Mouse (Mus musculus) embryo, embryonic 11 days (tissue): ENCODE data around the gene Msi2.

Experiments
- DNase-seq: peaks from one replicate; pipeline ENCODE4 v3.0.0-alpha.2; 2015

The Msi2 gene

DNA sequence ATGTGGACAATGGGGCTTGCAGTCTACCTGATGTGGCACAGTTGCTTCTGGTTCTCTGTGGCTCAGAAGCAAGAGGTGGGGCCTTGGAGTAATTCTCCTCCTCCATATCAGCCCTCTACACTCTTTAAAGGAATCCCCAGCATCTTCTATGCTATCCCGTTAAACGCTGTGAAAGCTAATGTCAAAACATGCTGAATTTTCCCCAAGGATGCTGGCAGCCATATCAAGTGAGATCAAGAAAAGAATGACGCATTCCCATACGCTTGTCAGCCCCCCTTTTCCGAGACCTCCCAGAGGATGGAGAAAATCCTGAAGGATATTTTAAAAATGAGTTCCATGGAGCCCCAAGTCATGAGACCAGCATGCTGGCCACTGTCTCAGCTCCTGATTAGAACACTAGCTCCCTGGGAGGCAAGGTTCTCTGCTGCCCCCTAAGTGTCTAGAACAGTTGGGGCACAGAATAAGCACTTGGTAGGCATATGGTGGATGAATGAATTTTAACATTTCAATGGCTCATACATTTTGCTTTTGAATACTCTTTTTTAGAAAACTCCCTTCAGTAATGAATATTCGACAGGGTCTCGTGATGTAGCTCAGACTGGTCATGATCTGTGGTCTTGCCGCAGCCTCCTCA lies 327.0 kb downstream of the Msi2 start:
- no peak for DNase-seq

DNA sequence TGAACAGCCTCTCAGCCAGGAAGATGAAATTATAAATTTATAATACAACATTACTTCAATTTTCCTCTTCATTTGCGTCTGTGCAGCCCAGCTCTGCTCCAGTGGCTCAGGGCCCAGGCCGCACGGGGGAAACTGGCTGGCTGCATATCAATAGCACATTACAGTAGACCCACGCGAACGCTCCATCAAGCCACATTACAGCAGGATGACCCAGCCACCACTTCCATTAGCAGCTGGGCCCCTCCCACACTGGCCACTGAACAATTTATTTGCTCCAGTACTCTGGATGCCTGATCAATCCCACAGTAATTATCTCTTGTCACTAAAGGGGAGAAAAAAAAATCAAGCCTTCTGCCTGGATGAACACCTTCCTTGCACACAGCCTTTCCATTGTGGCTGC lies 328.8 kb downstream of the Msi2 start:
- DNase-seq = no peak

DNA sequence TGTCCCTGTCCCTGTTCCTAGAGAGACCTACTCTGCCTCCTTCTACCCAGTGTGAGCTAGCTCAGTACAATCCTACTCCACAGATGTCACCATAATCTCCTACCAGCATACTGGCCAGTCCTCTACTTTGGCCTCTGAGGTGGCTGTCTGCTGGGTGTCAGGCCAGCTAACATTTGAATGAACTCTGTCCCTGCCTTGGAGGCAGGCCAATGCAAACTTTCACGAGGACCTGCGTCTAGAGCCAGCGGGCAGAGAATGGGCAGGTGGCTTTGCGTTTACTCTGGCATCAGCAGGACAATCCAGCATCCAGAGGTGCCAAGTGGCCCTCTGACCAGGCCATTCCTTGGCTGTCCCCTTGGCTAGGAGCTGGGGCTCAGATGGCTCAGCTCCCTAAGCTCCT lies 331.4 kb downstream of the Msi2 start:
- DNase-seq = no peak

DNA sequence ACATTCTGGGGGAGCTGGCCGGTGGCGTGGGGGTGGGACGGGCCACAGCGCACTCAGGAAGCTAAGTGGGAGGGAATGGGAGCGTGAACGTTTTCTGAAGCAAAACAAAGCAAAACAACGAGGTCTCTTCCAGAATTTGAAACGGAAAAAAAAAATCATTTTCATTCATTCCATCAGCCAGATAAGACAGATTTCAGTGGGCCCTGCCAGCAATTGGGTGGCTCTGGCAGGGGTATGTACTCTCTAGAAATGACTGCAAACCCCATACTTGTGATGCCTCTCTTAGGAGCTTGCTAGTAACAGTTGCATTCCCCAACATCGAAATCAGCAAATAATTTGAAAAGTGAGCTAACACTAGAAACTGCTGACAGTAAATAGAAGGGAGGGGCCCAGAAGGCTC lies 335.9 kb downstream of the Msi2 start:
- no peak for DNase-seq

DNA sequence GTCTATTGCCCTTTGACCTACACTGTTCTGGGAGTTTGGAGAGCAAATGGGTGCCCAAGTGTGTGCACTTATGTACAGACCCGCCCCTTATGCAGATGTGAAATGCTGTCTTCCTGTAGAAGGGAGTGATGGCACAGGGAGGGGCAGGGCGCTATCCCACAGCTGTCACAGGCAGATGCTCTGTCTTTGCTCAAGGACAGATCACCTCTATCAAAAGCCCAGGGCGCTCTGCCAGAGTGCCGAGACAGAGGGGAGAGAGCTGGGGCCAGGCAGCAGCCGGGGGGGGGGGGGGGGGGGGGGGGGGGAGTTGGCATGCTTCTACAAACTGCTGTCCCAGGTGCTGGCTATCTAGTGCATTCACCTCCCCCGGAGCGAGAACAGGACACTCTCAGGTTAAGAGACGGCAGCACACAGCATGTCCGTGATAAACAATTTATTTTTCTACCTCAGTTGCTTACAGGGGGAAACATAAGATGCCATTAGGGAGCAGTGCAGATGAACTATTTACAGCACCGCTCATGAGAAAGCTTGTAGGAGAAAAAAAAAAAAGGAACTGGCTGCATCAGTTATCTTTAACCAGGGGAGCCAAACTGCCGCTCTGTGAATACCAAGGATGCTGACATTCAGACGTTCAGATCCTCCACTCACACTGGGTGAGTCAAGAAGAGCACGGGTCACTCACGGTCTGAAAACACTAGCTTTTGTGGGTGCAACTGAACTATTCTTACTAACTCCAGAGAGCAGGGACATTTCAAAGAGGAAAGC lies 337.0 kb downstream of the Msi2 start:
- DNase-seq = no peak

DNA sequence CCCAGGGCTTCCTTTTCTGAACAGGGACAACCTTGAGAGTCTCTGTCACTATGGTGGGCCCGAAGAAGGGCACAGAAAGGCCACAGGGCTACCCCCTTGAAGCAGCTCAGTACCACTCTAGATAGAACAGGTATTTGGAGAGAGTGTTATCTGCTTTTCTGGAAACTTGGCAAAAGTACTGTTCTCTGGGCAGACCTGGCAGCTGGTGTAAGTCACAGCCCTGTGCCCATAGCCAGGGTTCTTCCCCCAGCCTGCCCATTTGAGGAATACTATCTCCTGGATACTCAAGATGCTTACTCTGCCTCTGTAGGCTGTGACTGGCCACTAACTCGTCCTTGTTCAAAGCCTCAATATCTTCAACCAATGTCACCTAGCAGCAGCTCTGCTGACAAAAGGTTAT lies 338.7 kb downstream of the Msi2 start:
- DNase-seq = no peak

DNA sequence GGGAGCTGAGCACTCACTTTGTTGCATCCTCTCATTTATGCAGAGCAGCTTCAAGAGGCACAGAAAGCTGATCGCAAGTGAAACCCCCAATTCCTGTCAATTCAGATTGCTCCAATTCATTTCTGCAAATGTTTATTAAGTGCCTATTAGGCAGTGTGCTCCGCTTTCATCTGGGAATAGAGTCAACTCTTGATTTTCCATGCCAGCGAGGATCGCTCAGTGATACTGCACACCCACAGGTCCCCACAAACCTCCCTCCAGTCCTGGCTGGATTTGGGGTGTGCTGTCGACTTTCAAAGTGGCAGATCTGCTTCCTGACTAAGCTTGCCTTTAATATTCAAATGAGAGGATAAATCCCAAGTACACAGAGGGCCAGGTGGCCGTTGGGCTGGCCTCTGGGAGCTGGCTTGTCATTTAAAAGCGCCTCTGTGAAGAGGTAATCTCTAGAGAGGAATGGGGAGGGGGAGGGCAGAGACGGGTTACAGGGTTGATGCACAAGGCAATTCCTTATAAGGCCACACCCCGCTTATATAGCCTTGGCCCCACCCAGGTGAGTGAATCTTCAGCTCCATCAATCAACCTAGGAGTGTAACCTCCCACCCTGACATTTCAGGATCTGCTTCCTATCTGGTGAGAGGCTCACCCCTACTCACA lies 339.5 kb downstream of the Msi2 start:
- no peak for DNase-seq

DNA sequence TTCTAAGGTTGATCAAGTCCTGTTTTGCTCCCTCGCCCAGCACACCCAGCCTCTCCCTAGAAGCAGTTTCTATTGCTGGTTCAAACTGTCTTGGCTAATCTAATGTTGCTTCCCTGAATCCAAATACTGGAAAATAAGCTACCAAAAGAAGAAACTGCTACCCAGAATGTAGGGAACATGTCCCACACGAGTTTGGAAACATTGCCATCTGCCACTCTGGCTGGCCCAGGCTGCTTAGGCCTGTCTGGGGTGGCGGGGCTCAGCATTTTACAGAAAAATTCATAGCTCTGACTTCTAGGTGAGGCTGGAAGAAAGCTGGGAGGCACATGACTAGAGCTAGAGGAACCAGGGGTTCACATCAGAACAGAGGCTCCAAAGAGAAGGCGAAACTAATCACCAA lies 345.7 kb downstream of the Msi2 start:
- DNase-seq = no peak

DNA sequence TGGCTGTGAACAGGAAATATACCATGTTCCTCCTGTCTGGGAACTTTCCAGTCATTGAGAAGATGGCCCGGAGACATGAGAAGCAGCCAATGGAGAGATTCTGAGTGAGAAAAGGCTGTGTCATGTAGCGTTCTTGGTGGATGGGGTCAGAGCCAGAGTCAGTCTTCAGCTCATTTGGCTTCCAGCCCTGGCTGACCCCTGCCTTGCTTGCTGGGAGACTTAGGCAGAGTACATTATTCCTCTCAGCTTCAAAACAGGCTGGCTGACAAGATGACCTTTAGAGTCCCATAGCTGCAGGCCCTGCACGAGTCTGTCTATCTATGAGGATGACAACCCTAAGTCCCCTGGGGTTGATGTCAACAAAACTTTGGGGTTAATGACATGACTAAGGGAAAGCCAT lies 348.4 kb downstream of the Msi2 start:
- DNase-seq = no peak

DNA sequence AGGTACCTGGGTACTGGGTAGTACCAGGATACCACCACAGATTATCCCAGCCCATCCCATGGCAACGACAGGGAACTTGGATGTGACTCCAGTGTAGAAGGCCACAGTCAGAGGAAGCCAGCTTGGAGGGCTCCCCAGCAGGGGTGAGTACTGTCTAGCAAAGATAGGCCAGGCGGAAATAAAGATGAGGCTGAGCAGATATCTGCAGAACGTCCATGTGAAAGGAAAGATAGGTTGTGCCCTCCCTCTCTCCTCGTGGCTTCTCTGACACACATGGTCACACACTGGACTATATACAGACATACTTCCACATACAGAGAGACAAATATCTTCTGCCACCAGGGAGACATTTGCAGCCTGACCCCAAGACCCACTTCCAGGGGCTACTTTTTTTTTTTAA lies 350.8 kb downstream of the Msi2 start:
- DNase-seq = no peak

DNA sequence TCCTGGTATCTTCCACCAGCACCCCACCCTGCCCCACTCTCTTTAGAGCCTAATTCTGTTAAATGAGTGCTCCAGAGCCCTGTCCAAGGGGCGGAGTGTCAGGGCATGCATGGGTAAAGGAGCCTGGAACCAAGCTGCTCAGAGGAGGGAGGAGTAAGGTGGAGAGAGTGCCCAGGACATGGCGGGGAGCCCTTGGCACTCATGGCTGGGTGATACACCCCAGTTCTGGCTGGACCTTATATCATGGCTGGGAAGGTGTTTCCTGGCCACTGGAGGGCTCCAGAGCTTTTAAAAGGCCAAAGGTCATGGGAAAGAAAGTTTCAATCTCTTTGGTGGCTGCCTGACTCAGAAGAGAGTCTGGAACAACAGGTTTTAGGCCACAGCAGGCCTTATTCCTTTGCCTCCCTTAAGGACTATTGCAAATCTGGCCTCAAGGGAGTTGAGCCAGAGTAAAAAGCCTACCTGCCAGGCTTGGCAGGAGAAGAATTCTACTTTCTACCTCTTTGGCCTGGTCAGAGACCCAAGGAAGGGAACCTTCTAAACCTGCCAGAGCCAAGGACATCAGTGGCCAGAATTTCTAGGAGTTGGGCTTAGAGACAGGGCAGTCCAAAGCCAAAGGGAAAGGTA lies 352.3 kb downstream of the Msi2 start:
- no peak for DNase-seq

DNA sequence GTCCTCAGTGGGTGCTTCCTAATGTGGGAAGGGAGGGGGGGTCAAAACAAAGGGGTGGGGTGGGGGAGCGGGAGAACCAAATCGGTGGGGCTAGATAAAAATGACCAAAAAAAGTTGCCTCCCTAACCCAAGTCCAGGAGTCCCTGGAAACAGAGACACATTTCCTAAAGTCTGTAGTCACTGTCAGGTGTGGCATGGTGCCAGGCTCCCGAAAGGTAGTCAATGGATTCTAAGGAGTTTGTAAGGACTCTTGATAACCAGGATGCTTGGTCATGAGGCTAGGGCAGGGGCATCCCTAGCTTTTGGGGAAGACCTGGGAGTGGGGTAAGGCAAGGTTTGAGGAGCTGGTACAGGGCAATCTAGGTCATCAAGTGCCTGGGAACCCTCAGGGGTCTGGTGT lies 354.1 kb downstream of the Msi2 start:
- no peak for DNase-seq

DNA sequence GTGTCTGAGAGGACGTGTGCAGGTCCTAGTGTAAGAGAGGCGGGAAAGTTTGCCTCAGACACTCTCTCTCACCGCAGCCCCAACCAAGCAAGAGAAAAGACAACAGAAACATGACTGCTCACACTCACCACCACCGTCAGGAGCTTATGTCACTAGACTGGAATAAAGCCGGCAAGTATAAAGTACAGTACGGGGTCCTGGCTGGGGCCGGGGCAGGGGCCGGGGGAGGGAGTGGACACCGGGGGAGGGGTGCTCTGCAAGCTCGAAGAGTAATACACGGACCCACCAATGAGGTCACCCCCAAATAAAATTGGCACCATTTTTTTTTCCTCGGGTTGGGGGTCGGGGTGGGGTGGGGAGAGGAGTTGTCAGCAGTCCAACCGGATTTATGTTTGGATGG lies 354.8 kb downstream of the Msi2 start:
- DNase-seq = no peak

DNA sequence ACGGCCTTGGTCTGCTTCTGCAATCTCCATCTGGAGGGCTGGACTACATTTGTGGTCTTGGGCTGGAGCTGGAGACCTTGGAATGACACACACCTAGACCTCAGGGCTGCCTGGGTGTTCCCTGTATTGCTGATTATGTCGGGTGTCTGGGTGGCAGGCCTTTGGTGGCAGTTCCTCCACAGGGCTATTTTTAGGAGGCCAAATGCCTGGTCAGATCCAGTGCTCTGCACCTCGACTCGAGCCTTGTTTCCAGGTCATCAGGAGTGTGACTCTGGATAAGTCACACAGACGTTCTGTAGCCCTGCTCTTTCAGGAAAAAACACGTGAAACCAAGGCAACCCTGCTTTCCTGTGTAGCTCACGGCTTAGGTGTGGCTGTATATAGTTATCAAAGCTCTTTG lies 358.6 kb downstream of the Msi2 start:
- DNase-seq = no peak

DNA sequence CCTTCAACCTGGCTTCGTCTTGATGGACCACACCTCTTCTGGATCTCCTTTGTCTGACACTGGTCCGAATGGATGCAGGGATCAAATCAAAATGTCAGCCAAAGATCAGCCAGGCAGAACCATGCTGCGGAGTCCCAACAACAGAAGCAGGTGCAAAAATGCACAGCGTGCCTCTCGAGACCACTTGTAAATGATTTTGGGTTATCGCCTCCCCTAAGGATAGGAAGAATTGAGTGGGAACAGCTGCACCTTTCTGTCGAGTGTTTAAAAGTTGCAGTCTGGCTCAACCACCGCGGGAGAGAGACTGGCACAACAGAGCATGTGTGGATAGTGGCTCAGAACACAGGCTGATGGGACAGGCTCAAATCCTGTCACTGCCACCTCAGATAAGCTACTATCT lies 361.0 kb downstream of the Msi2 start:
- no peak for DNase-seq

DNA sequence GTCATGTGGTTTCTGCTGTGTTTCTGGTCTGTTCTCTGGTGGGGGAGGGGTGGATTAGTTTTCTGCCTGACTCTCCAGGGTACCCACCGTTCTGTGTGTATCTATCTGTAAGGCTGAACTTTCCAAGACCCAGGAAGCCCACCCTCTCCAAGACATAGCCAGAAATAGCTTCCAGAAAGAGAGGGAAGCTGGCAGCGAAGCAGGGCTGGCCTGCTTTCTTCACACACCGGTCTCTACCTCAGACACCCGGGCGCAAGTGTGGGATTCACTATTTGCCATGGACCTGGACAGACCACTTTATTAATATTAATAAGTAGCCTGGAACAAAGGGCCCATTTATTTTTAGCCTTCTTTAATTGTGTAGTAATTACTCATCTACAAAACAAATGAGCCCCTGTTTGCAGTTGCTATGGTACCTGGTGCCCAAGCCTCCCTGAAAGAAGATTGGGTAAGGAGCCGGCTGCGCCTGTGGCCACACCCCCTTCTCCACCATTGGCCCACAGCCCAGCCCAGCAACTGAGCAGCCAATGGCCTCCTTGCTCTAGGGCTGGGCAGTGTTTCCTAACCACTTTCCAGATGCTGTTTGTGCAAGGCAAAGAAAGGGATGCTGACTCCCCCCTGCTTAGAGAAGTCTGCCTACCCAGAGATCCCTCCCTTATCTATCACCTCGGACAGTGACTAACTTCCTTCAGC lies 361.6 kb downstream of the Msi2 start:
- peak; percentile 82 for DNase-seq

DNA sequence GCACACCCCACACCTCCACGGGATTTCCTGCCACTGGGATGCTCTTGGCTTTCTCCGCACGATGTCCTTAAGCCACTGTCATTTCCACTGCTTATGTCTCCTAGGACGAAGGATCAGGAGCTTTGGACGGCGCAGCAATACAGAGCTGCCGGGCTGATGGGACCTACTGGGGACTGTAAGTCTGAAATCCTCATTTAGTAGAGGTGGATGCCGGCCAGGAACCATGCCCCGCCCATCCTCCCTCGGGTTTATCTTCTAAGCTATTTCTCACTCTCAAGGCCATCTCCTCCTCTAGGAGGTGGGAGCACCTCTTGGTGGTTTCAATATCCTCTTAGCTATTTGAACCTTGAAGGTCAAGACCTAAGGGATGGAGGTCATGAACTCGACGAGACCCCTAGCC lies 362.3 kb downstream of the Msi2 start:
- DNase-seq = no peak

DNA sequence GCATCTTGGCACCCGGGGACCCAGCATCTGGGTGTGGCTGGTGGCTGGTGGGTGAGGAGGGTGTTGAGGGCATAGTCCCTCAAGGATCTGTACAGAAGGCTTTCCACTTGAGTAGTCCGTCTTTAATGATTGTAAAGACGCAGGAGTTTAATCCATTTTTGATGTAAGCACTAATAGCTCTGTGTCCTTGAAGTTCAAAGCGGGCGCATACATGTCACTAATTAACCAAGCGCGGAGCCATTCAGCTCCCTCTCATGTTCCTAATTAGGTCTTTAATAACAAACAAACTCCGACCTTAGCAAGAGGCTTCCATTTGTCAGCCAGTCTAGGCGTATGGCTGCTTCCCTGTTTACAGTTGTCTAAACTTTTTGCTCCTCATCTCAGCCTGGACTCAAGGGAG lies 363.5 kb downstream of the Msi2 start:
- no peak for DNase-seq

DNA sequence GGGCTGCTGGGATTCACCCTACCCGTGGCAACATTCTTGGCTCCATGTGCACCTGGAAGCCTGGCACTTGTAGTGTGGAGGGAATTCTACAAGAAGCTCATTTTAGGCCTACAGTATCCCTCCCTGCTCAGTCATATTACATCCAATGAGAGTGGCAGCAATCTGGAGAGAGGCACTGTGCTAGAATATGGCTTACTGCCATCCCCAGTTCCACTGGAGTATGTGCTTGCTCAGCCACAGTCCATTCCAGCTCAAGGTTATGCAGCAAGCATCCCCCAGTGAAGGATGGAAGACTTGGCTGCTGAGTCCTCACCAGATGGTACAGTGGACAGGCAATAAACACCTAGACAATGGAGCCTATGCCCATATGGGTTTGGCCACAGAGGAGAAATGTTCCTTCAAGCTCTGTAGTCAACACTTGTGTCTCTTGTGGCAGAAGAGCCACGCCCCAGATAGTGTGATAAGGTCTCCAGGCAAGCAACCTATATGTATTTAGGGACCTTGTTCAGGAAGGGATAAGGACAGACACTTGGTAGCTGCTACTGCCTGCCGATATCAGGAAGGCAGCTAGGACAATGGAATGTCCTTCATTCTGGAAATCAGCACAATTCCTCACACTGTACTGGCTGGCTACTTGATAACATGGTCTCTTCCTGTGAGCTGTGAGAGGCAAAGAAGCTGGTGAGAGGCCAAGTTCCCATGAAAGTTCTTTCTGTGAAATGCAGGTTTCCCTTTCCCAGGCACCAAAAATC lies 366.4 kb downstream of the Msi2 start:
- no peak for DNase-seq

DNA sequence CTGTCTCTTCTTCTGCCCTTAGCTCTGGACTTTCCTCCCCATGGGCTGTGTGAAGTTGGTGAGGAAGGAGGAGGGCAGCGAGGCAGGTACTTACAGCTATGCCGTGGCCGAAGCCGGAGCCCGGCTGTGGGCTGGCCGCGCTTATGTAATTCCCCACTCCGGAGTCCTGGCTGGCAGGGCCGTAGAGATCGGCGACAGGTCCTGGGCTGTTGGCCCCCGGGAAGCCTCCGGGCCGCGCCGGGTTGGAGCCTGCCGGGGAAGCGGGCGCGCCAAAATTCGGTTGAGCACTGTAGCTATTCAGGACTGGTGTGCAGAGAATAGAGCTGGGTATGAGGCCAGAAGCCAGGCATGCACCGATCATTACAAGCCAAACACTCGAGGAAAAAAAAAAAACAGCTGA lies 369.6 kb downstream of the Msi2 start:
- no peak for DNase-seq

DNA sequence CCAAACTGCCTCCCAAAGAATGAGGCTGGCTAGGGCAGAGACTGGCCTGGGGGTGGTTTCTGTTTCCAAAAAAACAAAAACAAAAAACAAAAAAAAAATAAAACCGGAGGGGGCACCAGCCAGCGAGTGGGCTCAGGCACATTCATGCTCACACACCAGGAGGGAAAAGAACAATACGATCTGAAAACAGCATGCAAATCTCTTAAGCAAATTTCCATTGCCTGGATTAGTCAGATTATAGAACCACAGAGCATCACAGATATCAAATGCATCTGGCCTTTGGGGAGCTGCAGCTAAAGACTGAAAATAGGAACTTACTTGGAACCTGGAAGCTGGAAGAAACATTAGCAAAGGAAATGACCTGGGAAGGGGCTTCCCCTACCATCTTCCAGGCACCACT lies 370.3 kb downstream of the Msi2 start:
- DNase-seq = no peak

DNA sequence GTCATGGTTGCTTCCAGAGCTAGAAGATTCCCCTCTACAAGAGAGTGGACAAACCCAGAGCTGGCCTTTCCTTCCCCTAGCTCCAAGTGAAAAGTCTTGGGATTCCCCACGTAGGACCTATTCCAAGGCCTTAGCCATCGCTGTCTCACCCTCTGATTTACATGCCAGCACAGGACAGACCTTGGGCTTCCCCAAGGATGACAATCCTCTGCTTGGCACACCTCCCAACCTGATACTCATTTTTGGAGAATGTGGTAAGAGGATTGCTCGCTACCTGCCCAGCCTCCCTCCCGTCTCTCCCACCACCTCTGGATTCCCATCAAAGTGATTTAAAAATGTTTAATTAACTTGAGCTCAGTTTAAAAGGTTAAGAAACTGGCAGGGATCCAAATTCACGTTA lies 372.2 kb downstream of the Msi2 start:
- DNase-seq = no peak

DNA sequence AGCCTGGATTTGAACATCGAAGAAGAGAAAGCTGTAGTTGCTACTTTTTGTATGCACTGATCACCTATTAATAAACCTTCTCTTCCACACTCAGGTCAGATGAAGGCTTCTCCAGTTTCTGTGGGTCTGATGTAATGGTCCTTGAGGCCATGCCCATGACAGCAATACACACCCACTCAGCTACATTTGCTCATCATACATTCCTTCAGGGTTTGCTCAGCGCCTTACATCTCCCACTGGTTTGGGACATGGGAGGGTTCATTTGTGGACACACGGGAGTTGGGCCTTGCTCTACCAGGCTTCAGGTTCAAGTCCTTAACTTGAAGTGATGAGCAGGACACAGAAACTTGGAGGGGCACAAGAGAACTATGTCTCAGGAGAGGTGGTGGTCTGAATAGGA lies 380.4 kb downstream of the Msi2 start:
- DNase-seq = no peak
